8 mouse cellular contexts compared by ENCODE assay signal in genomic region chr12:73907673-73908150, GRCm38 (mm10). TPM values are rescaled to one million over a fixed set of nuclear protein-coding genes. Genes with fewer than 3 reads are reported as not detected.
DNase-seq lines count a peak whose midpoint lies in the region; ATAC-seq and TF ChIP-seq lines count a peak whose summit lies in the region.

No protein-coding gene starts in this region.

- WGBS in hindbrain, embryonic 10.5 days = under 1% methylated on average over 51 of the region's 51 CpGs
- under 1% methylated on average over 24 of the region's 51 CpGs for WGBS in lung, postnatal 0 days

- peak; percentile 72 for TF ChIP-seq CTCF in lung, postnatal 0 days (IDR thresholded peaks at IDR 0.05)

- H3K36me3 ChIP-seq in hindbrain, embryonic 10.5 days = no peaks in the 10 kb centered on the region
- H3K36me3 ChIP-seq in lung, postnatal 0 days (ENCODE audit: insufficient read depth, low read length) = no peaks in the 10 kb centered on the region

- H3K27ac ChIP-seq in hindbrain, embryonic 10.5 days = peak overlapping the region; percentile 99
- H3K27ac ChIP-seq in lung, postnatal 0 days (ENCODE audit: low read length) = peak overlapping the region; percentile 99

- peak overlapping the region; percentile 75 for H3K4me2 ChIP-seq in lung, postnatal 0 days (replicated peaks; ENCODE audit: low read depth, low read length)

- H3K4me1 ChIP-seq in hindbrain, embryonic 10.5 days (replicated peaks) = peaks cover 28% of the 10 kb centered on the region
- peaks cover 7% of the 10 kb centered on the region; the same call in 1 of the 2 replicates for H3K4me1 ChIP-seq in lung, postnatal 0 days (ENCODE audit: insufficient read depth, low read depth, low read length)

- peak; percentile 86 for DNase-seq in MEL-GATA-1-ER (ENCODE audit: extremely low read depth, low read depth)
- peak; percentile 95 for DNase-seq in cerebellum, adult 8-10 months
- peak; percentile 96 for DNase-seq in forelimb bud, embryonic 11.5 days (ENCODE audit: low read depth, low spot score)
- DNase-seq in hindbrain, embryonic 10.5 days (ENCODE audit: low spot score) = peak; percentile 98
- DNase-seq in layer of hippocampus, adult 9-11 months = peak; percentile 99
- DNase-seq in lung, postnatal 0 days (ENCODE audit: low spot score) = peak; percentile 99
- DNase-seq in ovary, postnatal 14 days (ENCODE audit: low spot score) = peak; percentile 90
- peak; percentile 98 for DNase-seq in thymus, postnatal 14 days

- peak; percentile 99 for ATAC-seq in lung, postnatal 0 days

- peak overlapping the region; percentile 93 for H3K4me3 ChIP-seq in hindbrain, embryonic 10.5 days
- peak overlapping the region; percentile 100 for H3K4me3 ChIP-seq in lung, postnatal 0 days (ENCODE audit: low read depth, low read length)

- no peak for TF ChIP-seq EP300 in lung, postnatal 0 days (IDR thresholded peaks at IDR 0.05)

- H3K9me3 ChIP-seq in hindbrain, embryonic 10.5 days = no peaks in the 10 kb centered on the region
- no peaks in the 10 kb centered on the region for H3K9me3 ChIP-seq in lung, postnatal 0 days (ENCODE audit: low read length)

- no peaks in the 10 kb centered on the region for H3K27me3 ChIP-seq in hindbrain, embryonic 10.5 days (ENCODE audit: insufficient read depth, poor library complexity, severe bottlenecking)
- no peaks in the 10 kb centered on the region for H3K27me3 ChIP-seq in lung, postnatal 0 days (replicated peaks; ENCODE audit: insufficient read depth, low read length)

- H3K9ac ChIP-seq in lung, postnatal 0 days (replicated peaks; ENCODE audit: low read depth) = peak overlapping the region; percentile 97

RNA-seq across cellular contexts. Expression of gene Hif1a, which starts 6.5 kb away (rescaled TPM):
- polyA plus RNA-seq in hindbrain, embryonic 10.5 days (2016; fragmentation: Nextera tagmentation; extraction: Ambion mirVana) = 83.4 and 93.6 TPM in 2 replicates
- polyA plus RNA-seq in lung, postnatal 0 days (2015; fragmentation: Nextera tagmentation; extraction: Ambion mirVana) = 34.6 and 42.7 TPM in 2 replicates

RNA-seq across cellular contexts. Expression of gene Gm49321, which starts 29.7 kb away (rescaled TPM):
- polyA plus RNA-seq in hindbrain, embryonic 10.5 days (2016; fragmentation: Nextera tagmentation; extraction: Ambion mirVana) = 14.2 and 16.3 TPM in 2 replicates
- 4.3 and 7.2 TPM in 2 replicates for polyA plus RNA-seq in lung, postnatal 0 days (2015; fragmentation: Nextera tagmentation; extraction: Ambion mirVana)

RNA-seq across cellular contexts. Expression of gene Snapc1, which starts 56.6 kb away (rescaled TPM):
- polyA plus RNA-seq in hindbrain, embryonic 10.5 days (2016; fragmentation: Nextera tagmentation; extraction: Ambion mirVana) = 19.7 and 20.8 TPM in 2 replicates
- polyA plus RNA-seq in lung, postnatal 0 days (2015; fragmentation: Nextera tagmentation; extraction: Ambion mirVana) = 9.1 and 9.2 TPM in 2 replicates

Comparison
In these comparisons a context has a peak if more than half of its experiments do, and no peak if none do; other contexts are left out.
1. Peak in every context shown above with its lines: DNase-seq, ATAC-seq, H3K4me3 ChIP-seq and H3K27ac ChIP-seq.